Mouse (Mus musculus) CD4-positive, CD25-positive, alpha-beta regulatory T cell, adult 4 months (primary cell): ENCODE results near the gene Cyp2c23. TPM values are rescaled to one million over a fixed set of nuclear protein-coding genes. Genes with fewer than 3 reads are reported as not detected.
A peak's percentile ranks its signal among the peaks of the same experiment; 100 is the strongest.

Experiments
- ATAC-seq: one replicate; pipeline ENCODE4 v1.8.0; 2017
- polyA plus RNA-seq, 2 experiments: library from polyadenylated mRNA; unstranded; fragments of 100-300 nt; shearing (Covaris generic); gene quantifications; one replicate each; pipeline ENCODE4 v1.2.1; 2017

Cyp2c23 gene
- polyA plus RNA-seq, result not detected

DNA sequence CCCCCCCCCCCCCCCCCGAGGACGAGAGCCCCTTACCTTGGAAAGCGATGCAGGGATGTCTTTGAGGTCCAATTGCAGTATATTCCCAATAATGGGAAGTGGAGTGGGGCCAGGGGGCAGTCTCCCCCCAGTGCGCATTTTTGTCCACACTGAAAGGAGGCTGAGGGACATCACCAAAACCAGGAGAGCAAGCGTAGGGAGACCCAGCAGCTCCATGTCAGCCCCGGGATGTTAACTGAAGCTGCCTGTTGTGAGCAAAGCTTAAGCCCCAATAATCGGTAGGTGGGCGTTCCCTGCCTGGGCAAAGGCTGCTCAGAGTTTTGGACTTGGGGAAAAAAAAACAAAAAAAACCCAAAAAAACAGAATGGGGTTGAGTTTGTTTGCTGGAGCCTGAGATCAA lies at the start of gene Cyp2c23:
Gene Cyp2c23, minus strand, starts transcription at position 237 of the 400 bp plus-strand sequence.
- no peak for ATAC-seq

DNA sequence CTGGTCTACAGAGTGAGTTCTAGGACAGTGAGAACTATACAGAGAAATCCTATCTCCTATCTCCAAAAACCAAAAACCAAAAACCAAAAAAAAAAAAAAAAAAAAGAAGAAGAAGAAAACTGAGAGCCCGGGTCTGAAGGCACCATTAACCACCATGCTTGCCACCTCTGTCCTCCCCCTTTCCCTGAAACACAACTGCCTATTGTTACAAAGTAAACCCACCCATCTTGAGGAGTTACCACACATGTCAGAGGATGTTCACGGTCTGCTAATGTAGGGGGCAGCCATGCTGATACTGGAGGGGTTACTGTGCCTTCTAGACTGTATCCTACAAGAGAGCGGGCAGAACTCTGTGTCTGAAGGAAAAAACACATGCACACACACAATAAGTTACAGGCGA lies 48.0 kb upstream of the Cyp2c23 start:
- ATAC-seq, result no peak

- no peak for ATAC-seq
Measured at GRCm38 (mm10) chr19:44076457-44076856, 47.4 kb upstream of the Cyp2c23 start.

GRCm38 (mm10) chr19:44074986-44075385 lies 46.0 kb upstream of the Cyp2c23 start:
- ATAC-seq, result no peak

DNA sequence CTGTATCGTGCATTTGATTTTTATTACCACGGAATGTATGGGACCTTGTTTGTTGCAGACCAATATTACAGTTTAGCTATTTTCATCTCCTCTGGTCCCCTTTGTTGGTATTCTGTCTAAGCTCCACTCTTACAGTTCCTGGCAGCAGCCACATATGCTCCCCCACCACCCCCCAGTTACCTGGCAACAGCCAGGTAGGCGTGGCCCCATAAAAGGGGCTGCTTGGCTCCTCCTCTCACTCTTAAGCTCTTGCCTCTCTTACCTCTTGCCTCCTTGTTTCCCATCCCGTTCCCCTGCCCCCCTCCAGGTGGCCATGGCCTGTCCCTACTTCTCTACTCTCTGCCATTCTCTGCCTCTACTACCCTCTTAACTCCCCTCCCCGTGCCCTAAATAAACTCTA lies 42.2 kb upstream of the Cyp2c23 start:
- ATAC-seq, result no peak

DNA sequence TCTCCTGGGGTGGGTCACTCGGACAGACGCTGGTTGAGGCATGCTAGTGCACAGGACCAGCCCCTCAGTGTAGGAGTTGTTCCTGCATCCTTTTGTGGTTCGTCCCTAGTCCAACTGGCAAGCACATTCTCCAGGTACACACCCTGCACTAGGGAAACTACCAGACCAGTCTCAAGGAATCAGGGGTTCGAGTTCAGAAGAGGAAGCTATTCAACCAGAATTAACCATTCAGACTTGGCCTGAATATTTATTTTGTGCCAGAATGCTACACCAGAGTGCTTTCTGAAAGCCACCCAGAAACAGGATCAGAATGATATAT lies 40.9 kb upstream of the Cyp2c23 start:
- no peak for ATAC-seq

- peak; percentile 85 for ATAC-seq
Measured at GRCm38 (mm10) chr19:44069121-44069913, 40.3 kb upstream of the Cyp2c23 start, which contains the start of gene Erlin1. Erlin1 (minus strand) TSS chr19:44069785.

DNA sequence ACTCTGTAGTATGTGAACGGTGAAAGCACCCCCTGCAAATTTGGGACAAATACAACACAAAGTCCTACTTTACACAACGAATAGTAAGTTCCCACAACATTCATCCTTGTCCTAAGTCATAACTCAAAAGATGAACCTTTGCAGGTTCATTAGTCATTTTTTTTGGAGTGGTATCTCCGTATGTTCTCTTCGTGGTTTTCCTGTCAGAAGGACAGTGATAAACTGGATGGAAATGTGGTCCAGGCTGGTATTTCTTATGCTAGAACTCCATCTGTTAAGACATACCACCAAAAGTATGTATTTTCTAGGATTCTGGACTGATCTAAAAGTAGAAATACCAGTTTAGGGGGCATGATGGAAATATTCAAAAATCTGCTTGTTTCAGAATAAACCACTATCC lies 39.2 kb upstream of the Cyp2c23 start:
- ATAC-seq, result no peak

DNA sequence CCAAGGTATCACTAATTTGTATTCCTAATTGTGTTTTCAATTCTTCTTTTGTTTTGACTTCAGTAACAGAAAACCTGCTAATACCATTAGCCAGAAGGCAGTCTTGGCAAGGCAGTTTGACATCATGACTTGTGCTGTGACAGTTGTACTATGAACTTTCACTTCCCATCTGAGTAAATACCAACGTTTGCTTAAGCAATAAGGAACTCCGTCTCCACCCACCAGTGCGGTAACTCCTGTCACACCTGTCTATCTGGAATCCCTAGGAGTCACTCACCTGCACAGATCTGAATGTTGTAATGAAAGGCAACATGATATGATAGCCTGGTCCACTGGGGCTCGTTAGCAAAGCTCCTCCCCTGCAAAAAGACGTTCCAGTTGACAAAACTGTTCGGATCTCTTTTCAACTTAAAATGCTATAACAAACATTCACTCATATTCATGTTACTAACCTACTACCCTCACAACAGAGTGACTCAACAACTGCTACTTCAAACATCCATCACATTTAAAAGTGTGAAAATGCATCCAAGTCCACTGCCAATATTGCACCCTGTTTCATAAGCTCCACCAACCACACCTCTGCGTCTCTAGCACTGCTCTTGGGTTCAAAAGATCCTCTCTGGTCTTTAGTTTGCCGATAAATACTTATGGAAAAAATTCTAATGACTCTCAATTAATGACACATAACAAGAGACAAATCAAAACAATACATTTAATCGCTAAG lies 38.5 kb upstream of the Cyp2c23 start:
- ATAC-seq, result no peak

GRCm38 (mm10) chr19:44064734-44065133 lies 35.7 kb upstream of the Cyp2c23 start:
- no peak for ATAC-seq

- no peak for ATAC-seq
Measured at GRCm38 (mm10) chr19:44063773-44064172, 34.8 kb upstream of the Cyp2c23 start.

- no peak for ATAC-seq
Measured at GRCm38 (mm10) chr19:44060226-44060625, 31.2 kb upstream of the Cyp2c23 start.

DNA sequence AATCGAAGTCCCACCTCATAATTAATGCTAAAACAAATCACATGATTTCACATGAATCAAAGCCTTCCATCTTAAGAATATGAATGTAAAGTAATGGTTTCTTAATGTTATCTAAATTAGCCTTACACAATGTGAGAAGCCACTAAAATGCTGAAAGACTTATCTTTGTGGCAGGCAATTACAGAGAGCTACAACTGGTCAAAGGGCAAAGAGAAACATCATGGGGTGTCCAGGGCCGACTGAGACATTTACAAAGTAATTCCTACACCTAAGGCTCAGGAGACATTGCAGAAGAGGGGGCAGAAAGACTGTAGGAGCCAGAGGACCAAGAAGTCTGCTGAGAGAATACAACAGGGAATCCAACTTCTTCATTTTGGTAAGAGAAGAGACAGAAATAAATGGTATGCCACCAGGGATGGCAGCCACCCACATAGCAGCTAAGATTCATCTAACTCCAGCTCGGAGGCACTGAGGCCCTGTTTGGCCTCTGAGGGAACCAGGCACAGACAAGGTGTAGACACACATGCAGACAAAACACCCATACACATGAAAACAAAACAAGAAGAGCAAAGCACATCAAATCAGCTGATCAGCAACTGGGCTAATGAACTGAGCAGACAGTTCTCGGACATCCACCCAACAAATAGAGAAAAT lies 26.3 kb upstream of the Cyp2c23 start:
- no peak for ATAC-seq

- ATAC-seq, result no peak
Measured at GRCm38 (mm10) chr19:44050388-44050787, 21.4 kb upstream of the Cyp2c23 start.

- ATAC-seq, result no peak
Measured at GRCm38 (mm10) chr19:44049282-44049681, 20.3 kb upstream of the Cyp2c23 start.

- ATAC-seq, result no peak
Measured at GRCm38 (mm10) chr19:44045847-44046246, 16.8 kb upstream of the Cyp2c23 start.

DNA sequence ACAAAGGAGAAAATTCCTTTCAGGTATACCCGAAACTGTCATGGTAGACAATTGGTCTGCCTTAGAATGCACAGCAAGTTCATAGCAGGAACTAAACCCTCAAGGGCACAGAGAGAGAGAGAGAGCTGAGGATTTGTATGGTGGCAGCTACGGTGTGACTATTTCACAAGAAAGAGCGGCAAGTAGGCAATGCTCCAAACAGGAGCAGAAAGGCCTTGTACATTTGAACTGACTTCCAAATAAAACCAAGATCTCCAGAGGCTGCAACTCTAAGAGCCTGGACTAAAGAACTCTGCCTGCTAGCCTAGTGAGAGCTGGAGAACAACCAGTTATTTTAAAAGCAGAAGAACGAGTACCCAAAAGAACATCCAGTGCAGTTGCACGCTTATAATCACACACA lies 13.1 kb upstream of the Cyp2c23 start:
- ATAC-seq, result no peak

DNA sequence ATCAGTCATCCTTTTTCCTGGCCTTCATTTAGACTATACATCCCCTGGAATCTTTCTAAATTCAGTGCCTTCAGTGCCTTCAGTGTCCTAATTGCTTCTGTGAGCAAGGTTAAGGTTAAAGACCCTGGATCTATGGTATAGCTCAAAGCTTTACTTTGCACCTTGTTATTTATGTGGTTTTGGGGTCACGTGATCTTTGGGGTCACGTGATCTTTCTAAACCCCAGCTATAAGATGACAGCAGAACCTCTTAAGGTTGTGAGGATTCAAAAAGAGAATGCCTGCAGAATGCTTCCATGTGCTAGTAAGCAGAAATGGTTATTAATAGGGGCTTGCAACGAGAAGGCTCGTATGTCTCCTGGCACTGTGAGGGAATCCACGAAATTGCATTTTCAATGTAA lies 4.4 kb upstream of the Cyp2c23 start:
- no peak for ATAC-seq

- no peak for ATAC-seq
Measured at GRCm38 (mm10) chr19:44032046-44032744, 3.2 kb upstream of the Cyp2c23 start.

DNA sequence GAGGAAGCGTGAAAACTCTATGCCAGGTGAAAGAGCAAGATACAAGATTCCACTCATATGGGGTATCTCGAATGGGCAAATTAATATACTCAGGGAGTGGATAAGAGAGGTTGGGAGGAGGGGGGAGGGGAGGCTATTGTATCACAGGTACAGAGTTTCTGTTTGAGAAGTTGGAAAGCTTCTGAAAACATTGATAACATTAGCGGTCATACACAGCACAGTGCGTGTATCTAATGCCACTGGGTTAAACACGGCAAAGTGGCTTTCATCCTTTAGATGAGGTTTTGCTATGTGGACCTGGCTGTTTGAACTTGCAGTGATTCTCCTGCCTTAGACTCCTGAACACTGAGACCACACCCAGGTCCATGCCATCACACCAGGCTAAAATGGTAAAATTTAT lies 1.0 kb upstream of the Cyp2c23 start:
- no peak for ATAC-seq

- ATAC-seq, result no peak
Measured at GRCm38 (mm10) chr19:44026956-44027530, 2.0 kb downstream of the Cyp2c23 start.

DNA sequence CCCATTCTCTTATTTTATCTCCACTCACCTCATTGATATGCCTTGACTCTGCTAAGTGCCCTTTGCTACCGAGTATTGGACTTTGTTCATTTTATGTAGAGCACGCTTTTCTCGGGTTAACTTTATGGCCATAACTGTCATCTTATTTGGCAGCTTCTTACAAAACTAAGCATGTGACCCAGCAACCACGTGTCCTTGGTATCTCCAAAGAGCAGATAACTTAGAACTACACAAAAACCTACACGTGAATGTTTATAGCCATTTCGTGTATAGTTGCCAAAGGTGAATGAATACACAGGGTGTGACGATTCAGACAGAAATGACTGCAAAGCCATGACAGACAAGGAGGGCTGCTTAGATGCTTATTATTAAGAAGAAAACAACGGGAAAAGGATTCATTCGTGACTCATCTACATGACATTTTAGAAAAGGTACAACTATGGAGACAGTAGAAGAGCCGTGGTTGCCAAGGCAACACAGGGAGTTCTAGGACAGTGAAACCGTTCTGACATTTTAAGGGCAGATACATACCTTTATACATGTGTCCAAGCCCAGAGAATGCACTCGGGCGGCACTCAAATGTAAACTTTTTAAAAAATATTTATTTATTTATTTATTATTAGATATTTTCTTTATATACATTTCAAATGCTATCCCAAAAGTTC lies 4.0 kb downstream of the Cyp2c23 start:
- ATAC-seq, result no peak
